Mouse (Mus musculus) MEL (cell line): ENCODE data around the gene Evl. TPM values are rescaled to one million over a fixed set of nuclear protein-coding genes. Genes with fewer than 3 reads are reported as not detected.

ENCODE experiments used
- DNase-seq: peaks from one replicate; pipeline ENCODE4 v3.0.0; 2011; ENCODE audit warnings: low read depth, low spot score
- H3K27ac ChIP-seq: 2 replicates; pipeline ENCODE4 v1.5.1; 2012; ENCODE audit warnings: low read depth, mild to moderate bottlenecking, control low read depth, low read length, moderate library complexity; ENCODE audit not compliant: control insufficient read depth
- H3K27me3 ChIP-seq, 2 experiments: fragments of 150-350 bp in 1 of 2; sonication (generic) in 1 of 2; 2 replicates each; pipeline ENCODE4 v1.6.1; 2012; ENCODE audit warnings: low read length in 2 of 2, mild to moderate bottlenecking in 2 of 2, improper control_type of control experiment in 1 of 2, moderate library complexity in 1 of 2; ENCODE audit not compliant: insufficient read depth in 2 of 2, control insufficient read depth in 1 of 2
- H3K36me3 ChIP-seq, 2 experiments: 2 replicates each; pipeline ENCODE4 v1.6.1; 2012 to 2014; ENCODE audit warnings: low read length in 2 of 2, improper control_type of control experiment in 1 of 2, inconsistent platforms in 1 of 2, mild to moderate bottlenecking in 1 of 2; ENCODE audit not compliant: insufficient read depth in 2 of 2, control insufficient read depth in 1 of 2
- H3K4me1 ChIP-seq, 2 experiments: fragments of 150-350 bp in 1 of 2; sonication (generic) in 1 of 2; 2 replicates each; pipeline ENCODE4 v1.6.1; 2012; ENCODE audit warnings: low read length in 2 of 2, improper control_type of control experiment in 1 of 2, mild to moderate bottlenecking in 1 of 2; ENCODE audit not compliant: insufficient read depth in 2 of 2, control insufficient read depth in 1 of 2
- H3K4me3 ChIP-seq, 2 experiments: fragments of 150-350 bp in 1 of 2; sonication (generic) in 1 of 2; 2 replicates each; pipeline ENCODE4 v1.5.1; 2012; ENCODE audit warnings: low read depth in 2 of 2, low read length in 2 of 2, mild to moderate bottlenecking in 2 of 2, moderate library complexity in 2 of 2, control low read depth in 1 of 2, improper control_type of control experiment in 1 of 2; ENCODE audit not compliant: control insufficient read depth in 1 of 2, insufficient read depth in 1 of 2
- H3K79me2 ChIP-seq: 2 replicates; pipeline ENCODE4 v1.6.1; 2012; ENCODE audit warnings: mild to moderate bottlenecking, low read length, moderate library complexity; ENCODE audit not compliant: control insufficient read depth, poor library complexity, insufficient read depth
- H3K9ac ChIP-seq: 2 replicates; pipeline ENCODE4 v1.6.1; 2012; ENCODE audit warnings: low read depth, mild to moderate bottlenecking, control low read depth, low read length, moderate library complexity; ENCODE audit not compliant: control insufficient read depth, poor library complexity, severe bottlenecking
- H3K9me3 ChIP-seq: fragments of 150-350 bp; sonication (generic); replicated peaks from 2 replicates; pipeline ENCODE4 v1.6.1; 2012; ENCODE audit warnings: mild to moderate bottlenecking, low read length, improper control_type of control experiment, moderate library complexity; ENCODE audit not compliant: insufficient read depth
- BHLHE40 ChIP-seq: IDR thresholded peaks from 2 replicates; pipeline ENCODE4 v1.6.1; 2012; ENCODE audit warnings: low read depth, mild to moderate bottlenecking, inconsistent platforms, low read length, improper control_type of control experiment, borderline replicate concordance
- CHD1 ChIP-seq: IDR thresholded peaks from 2 replicates; pipeline ENCODE4 v1.6.1; 2012; ENCODE audit warnings: low read depth, mild to moderate bottlenecking, inconsistent platforms, low read length, improper control_type of control experiment
- CHD2 ChIP-seq: IDR thresholded peaks from 2 replicates; pipeline ENCODE4 v1.6.1; 2011; ENCODE audit warnings: low read length, improper control_type of control experiment
- CTCF ChIP-seq, 3 experiments: IDR thresholded peaks in 2 of 3; conservative IDR thresholded peaks in 1 of 3; 2 replicates each; pipeline ENCODE4 v1.5.1; 2011 to 2012; ENCODE audit warnings: low read length in 3 of 3, low read depth in 2 of 3, mild to moderate bottlenecking in 2 of 3, improper control_type of control experiment in 1 of 3, inconsistent platforms in 1 of 3, mixed read lengths in 1 of 3, moderate library complexity in 1 of 3; ENCODE audit not compliant: control insufficient read depth in 1 of 3, insufficient read depth in 1 of 3, poor library complexity in 1 of 3, severe bottlenecking in 1 of 3
- ELF1 ChIP-seq: IDR thresholded peaks from 2 replicates; pipeline ENCODE4 v1.6.1; 2014; ENCODE audit warnings: low read depth, mild to moderate bottlenecking, inconsistent platforms, low read length, improper control_type of control experiment, moderate library complexity
- EP300 ChIP-seq, 2 experiments: IDR thresholded peaks; 2 replicates each; pipeline ENCODE4 v1.6.1; 2011; ENCODE audit warnings: improper control_type of control experiment in 2 of 2, low read length in 2 of 2, low read depth in 1 of 2, mild to moderate bottlenecking in 1 of 2
- GABPA ChIP-seq: IDR thresholded peaks from 2 replicates; pipeline ENCODE4 v1.6.1; 2012; ENCODE audit warnings: low read depth, mild to moderate bottlenecking, inconsistent platforms, low read length, improper control_type of control experiment, moderate library complexity
- HCFC1 ChIP-seq: IDR thresholded peaks from 2 replicates; pipeline ENCODE4 v1.6.1; 2012; ENCODE audit warnings: low read depth, mild to moderate bottlenecking, inconsistent platforms, low read length, improper control_type of control experiment, moderate library complexity
- KAT2A ChIP-seq: conservative IDR thresholded peaks from 2 replicates; pipeline ENCODE4 v1.6.1; 2012; ENCODE audit warnings: low read depth, low read length, improper control_type of control experiment, inconsistent platforms
- MAFK ChIP-seq: IDR thresholded peaks from 2 replicates; pipeline ENCODE4 v1.6.1; 2011; ENCODE audit warnings: low read depth, mild to moderate bottlenecking, low read length, improper control_type of control experiment, borderline replicate concordance
- MAX ChIP-seq: IDR thresholded peaks from 2 replicates; pipeline ENCODE4 v1.6.1; 2011; ENCODE audit warnings: low read length, improper control_type of control experiment
- MAZ ChIP-seq: IDR thresholded peaks from 2 replicates; pipeline ENCODE4 v1.6.1; 2012; ENCODE audit warnings: low read depth, mild to moderate bottlenecking, inconsistent platforms, low read length, improper control_type of control experiment
- MXI1 ChIP-seq: IDR thresholded peaks from 2 replicates; pipeline ENCODE4 v1.6.1; 2011; ENCODE audit warnings: mild to moderate bottlenecking, low read depth, low read length, improper control_type of control experiment
- MYB ChIP-seq: IDR thresholded peaks from 2 replicates; pipeline ENCODE4 v1.6.1; 2011; ENCODE audit warnings: mild to moderate bottlenecking, low read depth, low read length, improper control_type of control experiment
- MYC ChIP-seq: IDR thresholded peaks from 2 replicates; pipeline ENCODE4 v1.6.1; 2011; ENCODE audit warnings: low read depth, mild to moderate bottlenecking, low read length, improper control_type of control experiment, moderate library complexity
- NELFE ChIP-seq: IDR thresholded peaks from 2 replicates; pipeline ENCODE4 v1.6.1; 2011; ENCODE audit warnings: low read depth, low read length, improper control_type of control experiment
- POLR2AphosphoS2 ChIP-seq: IDR thresholded peaks from 2 replicates; pipeline ENCODE4 v1.6.1; 2011; ENCODE audit warnings: low read length, improper control_type of control experiment
- POLR2AphosphoS5 ChIP-seq: IDR thresholded peaks from 2 replicates; pipeline ENCODE4 v1.6.1; 2012; ENCODE audit warnings: low read depth, borderline replicate concordance, mild to moderate bottlenecking, inconsistent platforms, low read length, moderate library complexity, mixed read lengths
- SIN3A ChIP-seq: IDR thresholded peaks from 2 replicates; pipeline ENCODE4 v1.6.1; 2012; ENCODE audit warnings: low read length, improper control_type of control experiment, inconsistent platforms
- SMC3 ChIP-seq: IDR thresholded peaks from 2 replicates; pipeline ENCODE4 v1.6.1; 2011; ENCODE audit warnings: low read depth, low read length, improper control_type of control experiment
- TBP ChIP-seq: IDR thresholded peaks from 2 replicates; pipeline ENCODE4 v1.8.0; 2011; ENCODE audit warnings: low read depth, low read length, improper control_type of control experiment
- TCF12 ChIP-seq: IDR thresholded peaks from 2 replicates; pipeline ENCODE4 v1.6.1; 2014; ENCODE audit warnings: low read depth, mild to moderate bottlenecking, inconsistent platforms, low read length, improper control_type of control experiment, moderate library complexity
- UBTF ChIP-seq: IDR thresholded peaks from 2 replicates; pipeline ENCODE4 v1.6.1; 2012; ENCODE audit warnings: low read depth, mild to moderate bottlenecking, inconsistent platforms, low read length, improper control_type of control experiment, moderate library complexity, borderline replicate concordance; ENCODE audit not compliant: insufficient read depth
- USF1 ChIP-seq: IDR thresholded peaks from 2 replicates; pipeline ENCODE4 v1.6.1; 2014; ENCODE audit warnings: low read depth, mild to moderate bottlenecking, inconsistent platforms, low read length, improper control_type of control experiment, moderate library complexity
- ZKSCAN1 ChIP-seq: IDR thresholded peaks from 2 replicates; pipeline ENCODE4 v1.6.1; 2012; ENCODE audit warnings: low read depth, mild to moderate bottlenecking, inconsistent platforms, low read length, improper control_type of control experiment, moderate library complexity
- ZNF384 ChIP-seq: IDR thresholded peaks from 2 replicates; pipeline ENCODE4 v1.6.1; 2012; ENCODE audit warnings: low read depth, mild to moderate bottlenecking, inconsistent platforms, low read length, improper control_type of control experiment
- polyA plus RNA-seq, 2 experiments: library from polyadenylated mRNA; stranded (reverse) in 1 of 2; unstranded in 1 of 2; fragments of >175 nt in 1 of 2; fragments of >200 nt in 1 of 2; gene quantifications; 2 replicates each; pipeline versions ENCODE4 v1.2.1 to v1.2.4; 2012; ENCODE audit warnings: low replicate concordance in 2 of 2, low read depth in 1 of 2; ENCODE audit not compliant: insufficient read length in 2 of 2, insufficient read depth in 1 of 2, missing spikeins in 1 of 2
- total RNA-seq: library from RNA; depleted of rRNA; stranded (reverse); fragments of 300-350 nt; gene quantifications from 2 replicates; pipeline ENCODE4 v1.2.3, GENCODE M21; 2012

The Evl gene
- total and polyA plus RNA-seq, 3 experiments: not detected

GRCm38 (mm10) chr12:108610255-108610654 is 55.7 kb downstream of the Evl start:
- no peaks in the 10 kb centered on the region for H3K4me1 ChIP-seq
- no peaks in the 10 kb centered on the region for H3K79me2 ChIP-seq
- H3K27me3 ChIP-seq: no peaks in the 10 kb centered on the region
- H3K9ac ChIP-seq: no peak overlapping the region
- H3K27ac ChIP-seq: no peak overlapping the region
- no peak overlapping the region for H3K4me3 ChIP-seq
- H3K9me3 ChIP-seq: no peaks in the 10 kb centered on the region
- DNase-seq: no peak
- H3K36me3 ChIP-seq: no peaks in the 10 kb centered on the region
- TF ChIP-seq SMC3: no peak
- no peak for TF ChIP-seq CHD2
- TF ChIP-seq UBTF: no peak
- TF ChIP-seq MAZ: no peak
- TF ChIP-seq SIN3A: no peak
- TF ChIP-seq ELF1: no peak
- no peak for TF ChIP-seq GABPA
- TF ChIP-seq MAFK: no peak
- TF ChIP-seq USF1: no peak
- TF ChIP-seq MYB: no peak
- TF ChIP-seq CHD1: no peak
- TF ChIP-seq, all 39 proteins: peak for 0

GRCm38 (mm10) chr12:108613081-108613480 is 58.6 kb downstream of the Evl start:
- Histone ChIP-seq H3K9me3 (no peaks in the 10 kb centered on the region), H3K4me3 (no peak overlapping the region), H3K9ac (no peak overlapping the region), H3K27me3 (no peaks in the 10 kb centered on the region), H3K36me3 (no peaks in the 10 kb centered on the region), H3K27ac (no peak overlapping the region), H3K79me2 (no peaks in the 10 kb centered on the region), H3K4me1 (no peaks in the 10 kb centered on the region)
- DNase-seq: peak; percentile 6
- no peak for TF ChIP-seq EP300 (IDR thresholded peaks at IDR 0.05; ENCODE audit: low read depth in 1 of 2, low read length in 2 of 2)
- peak in 2 of 3 experiments; percentile 8 to 13; a peak in 1 of 6 replicates for TF ChIP-seq CTCF (IDR thresholded peaks at IDR 0.05 in 2 of 3, conservative IDR thresholded peaks at IDR 0.05 in 1 of 3; ENCODE audit: control insufficient read depth in 1 of 3, insufficient read depth in 1 of 3, low read depth in 2 of 3, low read length in 3 of 3, poor library complexity in 1 of 3, severe bottlenecking in 1 of 3)

GRCm38 (mm10) chr12:108617511-108617910 is 63.0 kb downstream of the Evl start:
- H3K9me3 ChIP-seq: no peaks in the 10 kb centered on the region
- DNase-seq: no peak
- TF ChIP-seq POLR2AphosphoS2 (no peak), SMC3 (no peak), NELFE (no peak), MYB (no peak), SIN3A (no peak), ZNF384 (no peak), MXI1 (no peak), MYC (no peak), HCFC1 (no peak), POLR2AphosphoS5 (no peak), BHLHE40 (no peak), USF1 (no peak), MAZ (no peak), TBP (no peak), CTCF (IDR thresholded peaks at IDR 0.05 in 2 of 3, conservative IDR thresholded peaks at IDR 0.05 in 1 of 3; ENCODE audit: control insufficient read depth in 1 of 3, insufficient read depth in 1 of 3, low read depth in 2 of 3, low read length in 3 of 3, poor library complexity in 1 of 3, severe bottlenecking in 1 of 3) (no peak), KAT2A (no peak), UBTF (no peak), TCF12 (no peak), ZKSCAN1 (no peak), MAX (no peak)
- TF ChIP-seq, all 39 proteins: peak for 0

More at GRCm38 (mm10) chr12:108617511-108617910, 63.0 kb downstream of the Evl start:
- Histone ChIP-seq H3K4me1 (no peaks in the 10 kb centered on the region), H3K27me3 (no peaks in the 10 kb centered on the region), H3K9ac (no peak overlapping the region), H3K27ac (no peak overlapping the region), H3K79me2 (no peaks in the 10 kb centered on the region), H3K36me3 (no peaks in the 10 kb centered on the region), H3K4me3 (no peak overlapping the region)
